Mouse (Mus musculus) thymus, adult 2 months (tissue): ENCODE data around the gene Apex1.

ENCODE experiments used
- CTCF ChIP-seq: fragments of 200-500 bp; IDR thresholded peaks from 2 replicates; pipeline ENCODE4 v1.5.1; 2012; ENCODE audit warnings: mild to moderate bottlenecking, control low read depth, low read length, moderate library complexity, borderline replicate concordance; ENCODE audit not compliant: control insufficient read depth, poor library complexity, insufficient read depth; ENCODE audit errors: extremely low read depth
- POLR2A ChIP-seq: fragments of 200-500 bp; IDR thresholded peaks from 2 replicates; pipeline ENCODE4 v1.6.1; 2012; ENCODE audit warnings: mild to moderate bottlenecking, low read length, control low read depth, moderate library complexity; ENCODE audit not compliant: control insufficient read depth, poor library complexity, insufficient read depth; ENCODE audit errors: extremely low read depth

GRCm38 (mm10) chr14:50891621-50892020 is 33.1 kb upstream of the Apex1 start:
- TF ChIP-seq CTCF (no peak), POLR2A (no peak)
